Mouse (Mus musculus) layer of hippocampus, adult 18-20 months (tissue): Measurements from ENCODE around the gene Polr1c. TPM values are rescaled to one million over a fixed set of nuclear protein-coding genes. Genes with fewer than 3 reads are reported as not detected.

Experiments used
- DNase-seq, 2 experiments: peaks; one replicate each; pipeline ENCODE4 v3.0.0; 2022; ENCODE audit warnings: low spot score in 2 of 2
- long read RNA-seq: library from polyadenylated mRNA; stranded (forward); transcript quantifications from one replicate; pipeline ENCODE4 v2.0.0, GENCODE M21; 2021
- total RNA-seq, 2 experiments: library from RNA; stranded (reverse); gene quantifications; 2 replicates each; pipeline ENCODE4 v1.2.3; 2021

The Polr1c gene
- 10 to 100 TPM; 36.0 to 38.5 TPM for total RNA-seq
- long read RNA-seq, transcript Polr1c-201 (9 exons, 1,314 nt): major isoform, 23 of 24 reads
- long read RNA-seq, partial matches to known transcripts: 0 of 24 reads
- long read RNA-seq, other reads (novel, unspliced or antisense): 1 of 24 reads

DNA sequence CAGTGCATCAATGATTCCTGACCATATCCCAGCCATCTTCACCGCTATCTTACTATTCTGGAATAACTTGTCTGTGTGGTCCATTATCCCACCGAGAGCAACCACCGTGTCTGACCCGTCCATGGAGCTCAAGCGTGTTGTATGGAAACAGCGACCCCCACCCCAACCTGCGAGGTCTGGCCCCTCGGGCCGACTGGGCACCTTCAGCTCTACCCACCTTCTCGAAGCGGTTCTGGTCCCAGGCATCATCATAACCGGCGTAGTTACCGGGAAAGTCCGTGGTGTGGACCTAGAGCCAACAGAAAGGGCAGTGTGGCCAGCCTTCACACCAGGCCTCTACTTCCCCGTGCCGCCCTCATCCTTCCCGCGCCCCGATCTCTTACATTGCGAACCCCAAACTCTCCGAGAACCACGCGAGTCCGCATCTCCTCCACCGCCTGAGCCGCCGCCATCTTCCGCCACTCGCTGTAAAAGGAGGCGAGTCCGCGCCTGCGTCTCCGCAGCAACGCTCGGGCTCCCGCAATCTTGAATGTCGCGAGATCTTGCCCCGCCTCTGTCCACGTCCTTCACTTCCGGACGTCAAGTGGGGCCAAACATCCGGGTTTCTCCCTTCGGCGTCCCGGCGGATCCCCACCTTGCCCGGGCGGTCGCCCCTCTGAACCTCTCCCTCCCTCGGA lies at the start of gene Polr1c, which contains the start of gene Yipf3:
Gene Polr1c, minus strand, starts transcription at position 543 of the 677 bp plus-strand sequence.
Gene Yipf3, plus strand, starts transcription at position 569 of the 677 bp plus-strand sequence.
- DNase-seq: peak; percentile 95 to 97

DNA sequence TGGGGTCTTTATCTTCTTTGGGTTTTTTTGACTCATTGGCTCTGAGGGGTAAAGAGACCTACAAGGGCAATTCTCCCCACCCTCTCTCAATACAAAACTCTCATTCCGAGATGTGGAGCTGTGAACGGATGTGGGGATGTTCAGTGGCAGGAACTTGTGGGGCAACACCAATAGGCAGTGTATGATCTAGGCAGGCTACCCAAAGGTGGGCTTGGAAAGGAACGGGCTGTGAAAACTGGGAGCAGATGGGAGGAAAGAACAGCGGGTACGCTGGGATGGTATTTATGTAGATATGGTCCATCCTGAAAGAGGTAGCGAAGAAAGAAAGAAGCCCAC lies 49.1 kb upstream of the Polr1c start:
- peak in 1 of 2 experiments; percentile 70 for DNase-seq

DNA sequence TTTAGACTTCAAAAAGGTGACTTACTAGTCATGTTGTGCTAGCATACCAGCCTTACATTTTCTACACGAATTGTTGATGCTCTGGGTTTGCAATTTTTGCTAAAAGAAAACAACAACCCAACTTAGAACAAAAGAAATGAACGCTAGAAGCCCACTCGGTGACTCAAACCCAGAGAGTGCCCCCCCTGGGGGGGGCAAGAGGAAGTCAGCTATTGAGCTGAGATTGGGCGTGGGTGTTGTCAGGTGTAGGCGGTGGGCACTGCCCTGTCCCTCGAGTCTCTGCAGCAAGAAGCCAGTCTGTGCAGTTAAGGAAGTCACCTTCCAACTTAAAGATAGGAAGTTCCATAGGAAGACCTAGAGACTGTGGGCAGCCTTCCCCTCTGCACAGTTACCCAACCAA lies 48.7 kb upstream of the Polr1c start:
- DNase-seq: no peak

DNA sequence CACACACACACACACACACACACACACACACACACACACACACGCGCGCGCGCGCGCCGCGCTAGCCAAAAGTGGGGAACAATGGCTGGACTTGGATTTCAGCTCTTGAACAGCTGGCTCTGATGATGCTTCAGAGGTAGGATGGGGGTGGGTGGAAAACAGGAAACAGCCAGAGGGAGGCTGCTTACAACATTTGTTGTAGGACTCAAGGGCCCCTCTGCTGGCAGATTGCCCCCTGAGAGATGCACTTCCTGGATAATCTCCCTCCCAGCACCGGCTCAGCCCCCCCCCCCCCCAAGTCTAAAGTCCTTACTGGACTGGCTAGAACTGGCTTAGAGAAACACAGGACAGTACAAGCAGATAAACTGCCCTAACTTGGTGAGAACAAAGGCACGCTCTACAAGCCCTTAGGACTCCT lies 39.8 kb upstream of the Polr1c start:
- no peak for DNase-seq

DNA sequence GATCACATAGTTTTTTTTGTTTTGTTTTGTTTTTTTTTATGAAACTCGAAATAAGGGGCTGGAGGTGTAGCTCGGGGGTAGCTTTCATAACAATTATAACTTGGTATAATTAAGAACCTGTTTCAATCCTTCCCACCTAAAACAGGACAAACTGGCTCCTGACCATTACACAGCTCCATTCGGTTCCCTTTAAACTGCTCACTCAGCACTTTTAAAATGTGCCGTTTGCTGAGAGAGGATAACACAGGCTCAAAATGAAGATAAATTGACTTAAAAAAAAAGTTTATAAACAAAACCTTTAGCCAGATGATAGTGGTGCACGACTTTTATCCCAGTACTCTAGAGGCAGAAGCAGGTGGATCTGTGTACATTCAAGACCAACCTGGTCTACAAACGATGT lies 37.6 kb upstream of the Polr1c start:
- no peak for DNase-seq

DNA sequence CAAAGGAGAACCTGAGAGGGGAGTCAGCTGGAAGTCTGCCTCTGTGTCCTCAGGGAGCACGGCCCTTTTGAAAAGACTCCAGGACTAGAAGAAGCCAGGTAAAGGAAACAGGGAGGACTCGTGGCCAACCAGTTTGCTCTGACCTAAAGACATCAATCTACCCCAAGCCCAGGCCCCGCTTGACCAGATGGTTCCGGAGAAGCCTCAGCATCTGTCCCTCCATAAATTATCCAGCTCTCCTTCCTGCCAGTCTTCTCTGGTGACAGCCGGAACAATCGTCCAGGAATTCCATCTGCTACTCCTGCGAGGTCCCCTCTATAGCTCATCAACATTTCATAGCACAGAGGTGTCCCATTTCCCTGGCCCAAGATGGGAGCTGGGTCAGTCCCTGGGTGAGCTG lies 36.8 kb upstream of the Polr1c start:
- no peak for DNase-seq

DNA sequence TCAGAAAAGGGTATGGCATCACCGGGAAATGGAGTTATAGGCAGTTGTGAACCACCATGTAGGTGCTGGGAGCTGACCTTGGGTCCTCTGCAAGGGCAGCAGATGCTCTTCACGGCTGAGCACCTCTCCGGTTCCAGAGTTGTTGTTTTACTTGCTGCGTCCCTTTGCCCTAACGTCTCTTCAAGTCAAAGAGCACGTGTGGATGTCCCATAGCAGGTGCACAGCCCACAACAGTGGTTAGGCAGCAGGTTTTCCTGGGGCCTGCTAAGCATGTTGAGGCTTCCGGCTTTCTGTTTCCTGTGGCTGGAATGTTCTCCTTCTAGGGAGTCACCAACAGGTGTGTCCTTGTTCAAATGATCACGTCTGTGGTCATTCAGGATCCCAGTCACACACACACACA lies 36.1 kb upstream of the Polr1c start:
- DNase-seq: no peak

DNA sequence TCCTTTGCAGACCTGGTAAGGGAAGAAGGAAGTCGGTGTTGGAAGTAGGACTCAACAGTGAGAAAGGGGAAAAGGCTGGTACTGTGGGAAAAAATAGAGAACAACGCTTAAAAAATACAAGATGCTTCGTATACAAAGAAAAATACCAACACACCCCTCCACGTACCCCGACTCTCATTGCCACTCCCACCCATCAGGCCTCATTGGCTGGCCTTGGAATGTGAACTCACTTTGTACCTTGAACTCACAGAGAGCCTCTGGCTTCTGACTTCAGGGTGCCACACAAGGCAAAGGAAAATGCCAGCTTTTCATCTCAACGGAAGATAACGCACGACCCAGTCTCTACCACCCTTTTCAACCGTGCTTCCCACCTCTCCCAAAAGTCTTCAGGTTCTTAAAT lies 35.3 kb upstream of the Polr1c start:
- DNase-seq: no peak

DNA sequence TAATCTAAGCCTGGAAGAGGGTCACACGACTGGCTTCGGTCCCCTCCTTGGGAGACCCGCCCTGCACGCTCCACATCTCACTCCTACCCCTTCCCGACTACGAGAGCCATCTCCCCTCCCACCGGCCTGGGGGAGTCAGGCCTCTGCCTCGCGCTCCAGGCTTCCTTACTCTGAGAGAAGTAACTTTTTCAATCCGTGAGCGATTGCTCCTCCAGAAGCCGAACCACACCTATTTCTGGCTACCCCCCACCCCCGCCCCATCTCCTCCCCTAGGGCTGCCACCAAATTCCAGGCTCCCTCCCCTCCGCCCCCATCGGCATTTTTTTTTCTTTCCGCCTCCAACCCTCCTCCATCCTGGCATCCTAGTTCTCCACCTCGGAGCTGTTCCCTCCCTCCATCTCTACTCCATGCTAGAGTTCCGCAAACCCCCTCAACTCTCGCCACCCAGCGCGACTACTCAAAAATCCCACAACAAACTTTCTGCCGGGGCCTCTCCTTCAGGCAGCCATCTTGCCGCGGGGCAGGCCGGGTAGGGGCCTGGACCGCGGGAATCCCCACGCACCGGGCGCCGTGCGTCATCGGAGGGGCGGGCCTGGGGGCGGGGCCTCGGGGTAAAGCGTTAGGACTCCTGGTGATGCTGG lies 34.7 kb upstream of the Polr1c start, which contains the start of gene Tjap1:
Gene Tjap1, minus strand, starts transcription at position 544 of the 641 bp plus-strand sequence.
- DNase-seq: peak; percentile 78 to 81

DNA sequence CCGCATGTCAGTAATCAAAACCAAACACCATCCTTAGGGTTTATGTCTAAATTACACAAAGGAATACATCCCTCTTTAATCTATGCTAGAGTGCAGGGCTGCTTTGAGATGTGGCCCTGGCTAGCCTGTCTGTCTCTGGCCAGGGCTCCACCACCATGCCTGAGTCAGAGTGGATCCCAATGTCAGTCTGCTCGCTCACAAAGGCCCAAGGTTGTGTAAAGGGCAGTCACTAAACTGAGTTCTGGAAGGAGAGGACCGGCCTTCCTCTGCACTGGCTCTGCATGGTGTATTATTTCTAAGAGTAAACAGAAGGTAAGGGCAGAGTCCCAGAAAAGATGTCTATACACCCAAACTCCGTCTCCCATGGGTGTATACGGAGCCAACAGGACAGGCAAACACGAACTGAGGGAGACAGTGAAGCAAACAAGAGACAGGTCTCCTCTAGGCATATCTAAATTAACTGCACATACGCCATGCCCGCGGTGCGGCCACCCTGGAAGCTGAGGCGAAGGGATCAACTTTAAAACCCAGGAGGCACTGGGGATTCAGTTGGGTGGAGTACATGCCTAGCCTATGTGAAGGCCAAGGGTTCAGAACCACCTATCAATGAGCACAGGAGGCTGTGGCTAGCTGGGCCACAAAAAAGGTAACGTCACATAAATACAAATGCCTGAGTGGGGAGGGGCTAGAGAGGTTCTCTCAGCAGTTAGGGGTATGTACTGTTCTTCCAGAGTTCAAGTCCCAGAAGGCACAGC lies 30.3 kb upstream of the Polr1c start:
- DNase-seq: no peak

DNA sequence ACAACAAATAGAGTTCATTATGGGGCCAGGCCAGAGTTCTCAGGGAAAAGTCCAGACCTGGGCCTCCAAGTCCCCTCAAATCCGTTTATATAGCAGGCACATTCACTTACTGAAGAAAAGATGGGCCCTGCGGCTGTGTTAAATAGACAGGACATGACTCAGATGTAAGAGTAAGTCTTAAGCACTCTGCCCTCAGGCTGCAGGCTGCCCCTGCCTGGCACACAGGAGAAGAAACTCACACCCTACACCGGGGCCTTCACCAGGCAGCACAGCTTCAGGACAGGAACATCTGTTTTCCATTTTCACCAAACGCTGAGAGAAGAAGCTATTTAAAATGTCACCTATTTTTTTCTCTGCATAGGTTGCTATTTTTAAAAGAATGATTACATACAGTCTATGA lies 29.7 kb upstream of the Polr1c start:
- no peak for DNase-seq

DNA sequence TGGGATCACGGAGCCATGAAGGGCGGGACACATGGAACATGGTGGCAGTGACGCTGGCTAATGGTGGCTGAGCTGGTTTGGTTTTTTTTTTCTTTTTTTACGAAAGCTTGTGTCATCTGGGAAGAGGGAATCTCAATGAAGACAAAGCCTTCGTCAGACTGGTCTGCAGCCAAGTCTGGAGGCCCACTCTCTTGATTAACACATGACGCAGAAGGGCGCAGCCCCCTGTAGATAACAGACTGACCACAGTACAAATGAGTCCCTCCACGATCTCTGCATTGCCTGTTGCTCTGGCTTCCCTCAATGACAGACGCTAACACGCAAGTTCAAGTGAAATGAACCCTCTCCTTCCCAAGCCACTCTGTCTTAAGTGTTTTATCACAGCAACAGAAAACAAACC lies 27.7 kb upstream of the Polr1c start:
- DNase-seq: no peak

DNA sequence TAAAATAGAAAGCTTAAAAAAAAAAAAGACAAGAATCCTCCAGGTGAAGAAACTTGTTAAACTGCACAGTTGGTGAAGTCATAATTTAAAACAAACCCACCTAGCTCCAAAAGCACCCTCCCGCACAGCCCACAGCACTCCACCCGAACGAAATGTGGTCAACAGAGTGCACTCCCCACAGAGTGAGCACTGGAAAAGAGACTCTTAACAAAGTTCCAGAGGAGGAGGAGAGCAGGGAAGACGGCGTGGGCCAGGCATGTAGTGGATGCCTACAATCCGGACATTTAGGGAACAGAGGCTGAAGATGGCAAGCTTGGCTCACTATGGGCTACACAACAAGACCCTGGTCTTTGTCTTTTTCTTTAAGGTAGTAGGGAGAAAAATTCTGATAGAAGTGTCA lies 27.2 kb upstream of the Polr1c start:
- DNase-seq: no peak

DNA sequence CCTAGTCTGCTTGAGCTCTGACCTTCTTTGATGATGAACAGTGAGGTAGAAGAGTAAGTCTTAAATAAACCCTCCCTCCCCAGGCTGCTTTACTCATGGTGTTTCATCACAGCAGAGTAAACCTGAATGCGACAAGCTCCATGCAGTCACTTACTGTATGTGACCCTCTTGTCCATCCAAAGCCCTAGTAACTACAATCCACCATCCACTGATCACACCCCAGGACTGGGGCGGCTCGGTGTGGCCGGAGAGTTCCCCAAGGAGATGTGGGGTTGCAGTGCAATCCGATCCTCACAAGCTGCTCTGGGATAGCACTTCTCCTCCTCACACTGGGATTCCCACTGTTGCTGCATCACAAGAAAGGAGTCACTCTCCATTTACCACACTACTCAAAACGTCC lies 26.6 kb upstream of the Polr1c start:
- DNase-seq: no peak

DNA sequence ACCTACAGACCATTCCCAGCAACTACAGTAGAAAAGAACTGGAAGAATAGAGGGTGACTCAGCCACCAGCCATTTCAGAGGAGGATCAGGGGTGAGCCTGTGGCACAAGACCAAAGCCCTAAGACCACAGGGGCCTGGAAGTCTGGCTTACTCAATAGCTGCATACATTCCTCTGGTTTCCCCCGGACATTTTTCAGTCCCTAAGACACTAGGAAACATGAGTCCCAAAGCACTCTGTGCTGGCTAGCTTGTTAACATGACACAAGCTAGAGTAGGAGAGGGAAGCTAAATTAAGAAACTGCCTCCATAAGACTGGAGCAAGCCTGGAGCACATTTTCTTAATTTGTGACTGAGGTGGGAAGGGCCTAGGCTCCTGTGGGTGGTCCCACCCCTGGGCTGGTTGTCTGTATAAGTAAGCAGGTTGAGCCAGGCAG lies 26.0 kb upstream of the Polr1c start:
- no peak for DNase-seq

DNA sequence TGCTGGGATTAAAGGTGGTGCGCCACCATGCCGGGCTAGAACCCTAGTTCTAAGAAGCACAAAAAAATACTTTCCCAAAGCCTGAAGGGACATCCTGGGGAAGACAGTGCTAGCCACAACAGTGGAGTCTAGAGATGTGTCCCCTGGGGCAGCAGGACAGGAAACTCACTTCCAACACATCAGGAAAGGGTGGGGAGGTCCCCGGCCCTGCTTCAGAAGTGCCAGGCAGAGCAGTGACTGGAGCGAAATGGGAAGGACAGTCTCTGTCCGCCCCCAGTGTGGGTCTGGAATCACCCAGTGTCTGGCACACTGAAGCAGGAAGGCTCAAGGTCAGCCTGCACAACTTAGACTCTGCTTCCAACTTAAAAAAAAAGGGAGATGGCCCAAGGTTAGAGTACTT lies 24.8 kb upstream of the Polr1c start:
- DNase-seq: no peak

DNA sequence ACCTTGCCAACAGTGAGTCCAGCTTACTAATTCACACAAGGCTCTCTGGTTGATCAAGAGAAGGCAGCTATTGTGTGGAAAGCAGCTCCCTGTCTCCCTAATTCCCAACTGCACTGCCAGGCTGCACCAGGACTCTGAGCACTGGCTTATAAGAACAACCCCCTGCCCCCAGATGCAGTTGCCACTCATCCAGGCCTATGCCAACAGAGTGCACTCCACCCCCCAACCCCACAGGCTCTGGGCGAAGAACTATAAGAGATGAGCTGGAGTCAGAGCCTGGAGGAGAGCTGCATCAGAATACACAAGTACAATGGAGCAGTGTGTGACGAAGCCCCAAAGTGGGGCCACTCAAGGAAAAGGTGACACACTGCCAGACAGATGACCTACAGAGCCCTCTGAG lies 24.2 kb upstream of the Polr1c start:
- peak in 1 of 2 experiments; percentile 61 for DNase-seq

DNA sequence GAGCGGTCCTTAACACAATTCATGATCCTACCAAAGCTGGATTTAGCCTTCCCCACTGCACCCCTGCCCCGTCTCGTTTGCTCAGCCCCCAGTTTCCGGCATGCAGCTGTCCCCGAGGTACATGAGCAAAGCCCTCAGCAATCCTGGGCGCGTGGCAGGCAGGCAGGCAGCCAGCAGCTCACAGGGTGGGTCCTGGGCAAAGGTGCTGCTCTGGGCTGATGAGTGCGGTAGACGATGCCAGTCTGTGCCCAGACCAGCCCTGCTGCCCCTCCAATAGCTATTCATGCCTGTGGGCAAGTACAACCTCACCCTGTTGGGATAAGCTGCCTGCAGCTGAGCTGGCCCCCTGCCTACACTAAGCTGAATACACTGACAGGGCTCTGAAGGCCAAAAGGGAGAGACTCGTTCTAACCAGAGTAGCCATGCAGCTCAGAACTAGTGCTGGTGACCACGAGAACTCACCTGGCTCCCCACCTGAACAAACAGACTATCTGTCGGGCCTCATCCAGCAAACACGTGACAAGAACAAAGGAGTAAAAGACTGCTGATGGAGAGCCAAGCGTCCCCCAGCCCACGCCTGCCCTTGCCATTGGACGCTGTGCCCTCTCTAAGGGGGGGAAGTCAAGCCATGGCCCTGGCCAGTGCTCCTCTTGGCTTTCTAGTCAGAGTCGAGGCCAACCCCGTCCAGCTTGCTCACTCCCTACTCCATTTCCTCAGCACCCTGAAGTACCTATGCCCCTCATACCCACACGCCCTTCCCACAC lies 22.1 kb upstream of the Polr1c start:
- DNase-seq: no peak

DNA sequence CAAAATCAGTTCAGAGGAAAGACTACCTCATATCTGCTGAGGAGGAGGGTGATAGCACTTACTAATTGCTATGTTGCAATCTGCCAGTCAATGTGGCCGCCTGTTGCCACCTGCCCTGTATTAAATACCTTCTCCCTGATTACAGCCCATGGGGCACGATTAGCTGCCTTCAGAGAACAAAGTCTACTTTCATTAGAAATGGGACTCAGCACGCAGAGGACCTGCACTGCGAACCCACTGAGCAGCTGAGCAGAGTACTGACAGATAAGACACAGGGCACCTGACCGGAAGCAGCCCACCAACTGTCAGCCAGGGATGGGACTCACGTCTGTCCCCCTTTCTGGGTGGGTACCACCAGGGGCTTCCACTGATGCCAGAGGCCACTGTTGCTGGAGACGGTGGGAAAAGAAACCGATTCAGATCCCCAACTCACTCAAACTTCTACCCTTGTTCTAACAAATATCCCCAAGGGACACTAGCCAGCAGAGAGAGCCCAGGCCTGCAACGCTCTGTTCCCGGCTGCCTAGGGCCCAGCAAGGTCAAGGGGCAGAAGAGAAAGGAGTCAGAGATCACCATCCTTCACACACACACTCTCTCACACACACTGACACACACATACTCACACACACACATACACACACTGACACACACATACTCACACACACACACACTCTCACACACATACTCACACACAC lies 20.3 kb upstream of the Polr1c start:
- no peak for DNase-seq

DNA sequence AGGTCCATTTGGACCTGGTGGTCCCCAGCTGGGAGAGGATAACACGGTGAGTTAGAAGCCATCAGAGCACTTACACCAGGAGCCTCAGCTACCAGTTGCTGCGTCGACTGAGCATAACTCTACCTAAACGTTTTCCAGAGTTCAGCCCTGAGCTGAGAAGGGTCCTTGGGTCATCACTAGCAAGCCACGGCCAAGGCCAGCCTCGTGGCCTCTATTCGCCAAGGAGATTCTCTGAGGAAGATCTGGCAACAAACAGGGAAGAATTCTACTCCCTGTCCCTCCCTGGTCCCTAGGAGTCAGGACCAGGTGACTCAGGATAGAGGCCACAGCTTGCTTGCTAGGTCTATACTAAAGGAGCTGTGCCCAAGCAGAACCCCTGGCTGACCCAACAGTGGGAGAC lies 19.7 kb upstream of the Polr1c start:
- no peak for DNase-seq

DNA sequence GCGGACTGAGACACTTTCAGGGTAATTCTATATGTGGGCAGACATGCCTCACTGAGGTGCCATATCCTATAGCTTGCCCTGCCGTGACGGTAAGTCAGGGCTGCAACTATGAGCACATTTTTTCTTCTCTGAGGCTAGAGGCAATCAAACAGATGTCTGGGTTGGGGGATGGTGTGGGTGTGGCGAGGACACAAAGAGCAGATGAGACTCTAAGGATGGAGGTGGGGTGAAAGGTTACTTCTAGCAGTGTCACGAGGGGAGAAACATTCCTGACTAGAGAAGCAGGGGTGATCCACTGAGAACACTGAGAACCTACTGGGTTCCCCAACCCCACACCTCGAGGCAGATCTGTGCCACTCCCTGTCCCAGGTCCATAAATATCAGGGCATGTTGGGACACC lies 19.1 kb upstream of the Polr1c start:
- no peak for DNase-seq
